Mouse (Mus musculus) macrophage (primary cell): ENCODE results near the gene Dnah10. TPM values are rescaled to one million over a fixed set of nuclear protein-coding genes. Genes with fewer than 3 reads are reported as not detected.

Experiments
- H3K27ac ChIP-seq: fragments of 350-480 bp; formaldehyde crosslinking; 2 replicates; pipeline ENCODE4 v1.9.0; 2021
- H3K36me3 ChIP-seq: fragments of 350-480 bp; formaldehyde crosslinking; 2 replicates; pipeline ENCODE4 v1.9.0; 2021; ENCODE audit errors: inconsistent target
- H3K4me3 ChIP-seq: fragments of 350-480 bp; formaldehyde crosslinking; 2 replicates; pipeline ENCODE4 v1.9.0; 2021; ENCODE audit errors: inconsistent target
- H3K79me2 ChIP-seq: fragments of 350-480 bp; formaldehyde crosslinking; 2 replicates; pipeline ENCODE4 v1.9.0; 2021; ENCODE audit errors: inconsistent target
- WGBS: methylation state at CpG from one replicate; pipeline ENCODE4 v1.1.7; 2026; ENCODE audit warnings: inconsistent platforms; ENCODE audit not compliant: missing documents; 5-methylcytosine and 5-hydroxymethylcytosine counted together
- polyA plus RNA-seq: library from polyadenylated mRNA; stranded (reverse); fragments of 250-400 nt; gene quantifications from 3 replicates; pipeline ENCODE4 v1.2.4, GENCODE M21; 2018; ENCODE audit warnings: inconsistent platforms

Gene Dnah10
- polyA plus RNA-seq, 1 experiment from 2014 or later, result not detected

GRCm38 (mm10) chr5:124862871-124863741, 138.2 kb downstream of the Dnah10 start:
- under 1% methylated on average over 63 of the region's 88 CpGs for WGBS
- H3K27ac ChIP-seq, result no peak overlapping the region

GRCm38 (mm10) chr5:124868981-124869380, 144.1 kb downstream of the Dnah10 start:
- Histone ChIP-seq H3K36me3 (no peaks in the 10 kb centered on the region), H3K4me3 (no peak overlapping the region), H3K27ac (no peak overlapping the region), H3K79me2 (peaks cover 26% of the 10 kb centered on the region; the same call in 1 of the 2 replicates)
- WGBS, result 56% methylated on average over 4 of the region's 4 CpGs

More at GRCm38 (mm10) chr5:124862871-124863741, 138.2 kb downstream of the Dnah10 start:
- Histone ChIP-seq H3K79me2 (peaks cover 5% of the 10 kb centered on the region; the same call in 1 of the 2 replicates), H3K4me3 (peak overlapping the region; percentile 19; the same call in 1 of the 2 replicates), H3K36me3 (no peaks in the 10 kb centered on the region)

DNA sequence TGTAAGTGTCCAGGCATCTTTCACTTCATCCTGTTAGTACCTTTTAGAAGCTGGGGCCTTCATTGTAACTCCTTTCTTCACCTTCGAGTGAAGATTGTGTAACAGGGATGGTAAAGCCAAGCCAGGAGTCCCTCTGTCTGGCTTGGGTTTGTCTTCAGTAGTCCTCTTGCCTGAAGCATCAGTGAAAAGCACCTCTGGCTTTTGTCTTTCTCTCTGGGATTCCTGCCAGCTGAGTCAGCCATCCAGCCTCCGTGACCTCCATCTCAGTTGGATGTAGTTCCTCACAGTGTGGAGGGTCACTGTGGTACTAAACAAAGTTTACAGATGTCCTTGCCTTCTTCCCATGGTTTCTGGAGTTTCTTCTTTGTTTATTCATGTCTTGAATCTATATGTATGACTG, 147.1 kb downstream of the Dnah10 start:
- Histone ChIP-seq H3K79me2 (peaks cover 26% of the 10 kb centered on the region; the same call in 1 of the 2 replicates), H3K36me3 (no peaks in the 10 kb centered on the region), H3K4me3 (no peak overlapping the region), H3K27ac (no peak overlapping the region)
- WGBS, result 88% methylated on average over 2 of the region's 2 CpGs

- Histone ChIP-seq H3K36me3 (no peaks in the 10 kb centered on the region), H3K27ac (no peak overlapping the region), H3K4me3 (no peak overlapping the region), H3K79me2 (peaks cover 21% of the 10 kb centered on the region; the same call in 1 of the 2 replicates)
- WGBS, result 20% methylated on average over 3 of the region's 3 CpGs
Observed at GRCm38 (mm10) chr5:124873096-124873495, 148.2 kb downstream of the Dnah10 start.

- 94% methylated on average over 6 of the region's 6 CpGs for WGBS
- Histone ChIP-seq H3K79me2 (peaks cover 21% of the 10 kb centered on the region; the same call in 1 of the 2 replicates), H3K36me3 (no peaks in the 10 kb centered on the region), H3K27ac (no peak overlapping the region), H3K4me3 (no peak overlapping the region)
Observed at GRCm38 (mm10) chr5:124873890-124874601, 149.2 kb downstream of the Dnah10 start.

DNA sequence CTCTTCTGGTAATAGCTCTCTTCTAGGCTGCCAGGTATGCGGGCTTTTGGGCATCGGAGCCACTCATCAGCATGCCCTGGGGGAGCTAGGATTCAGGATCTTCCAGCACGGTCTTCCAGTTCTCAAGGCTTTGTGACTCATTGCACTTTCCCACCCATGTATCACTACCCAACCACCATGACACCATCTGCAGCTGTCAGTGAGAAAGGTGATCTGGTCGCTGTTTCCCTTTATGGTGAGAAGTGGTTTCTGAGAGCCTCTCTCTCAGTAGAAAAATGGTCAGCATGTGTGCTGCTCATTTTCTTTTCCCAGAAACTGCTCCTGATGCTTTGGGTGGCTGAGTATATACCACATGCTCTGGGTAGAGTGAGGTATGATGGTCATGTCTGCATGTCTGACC, 154.4 kb downstream of the Dnah10 start:
- WGBS, result 96% methylated on average over 4 of the region's 4 CpGs
- Histone ChIP-seq H3K4me3 (no peak overlapping the region), H3K36me3 (no peaks in the 10 kb centered on the region), H3K27ac (no peak overlapping the region), H3K79me2 (no peaks in the 10 kb centered on the region)

DNA sequence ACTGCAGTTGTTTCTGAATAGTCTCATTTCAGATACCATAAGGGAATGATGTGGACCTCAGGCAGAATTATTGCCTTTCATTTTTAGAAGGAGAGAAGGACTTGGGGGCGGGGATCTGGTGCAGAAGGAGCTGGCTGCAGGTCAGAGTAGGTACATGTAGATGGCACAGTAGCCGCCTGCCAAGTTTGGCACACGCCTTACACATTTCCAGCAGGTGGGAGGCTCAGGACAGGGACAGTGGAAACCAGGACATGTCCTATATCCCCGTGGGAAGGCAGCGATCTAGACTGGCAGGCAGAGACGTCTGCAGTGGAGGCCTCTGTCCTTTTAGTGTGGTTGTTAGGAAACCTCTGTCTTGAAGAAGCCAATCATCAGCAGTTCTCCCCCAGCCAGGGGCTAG, 154.9 kb downstream of the Dnah10 start:
- Histone ChIP-seq H3K79me2 (no peaks in the 10 kb centered on the region), H3K4me3 (no peak overlapping the region), H3K36me3 (no peaks in the 10 kb centered on the region), H3K27ac (no peak overlapping the region)
- 97% methylated on average over 6 of the region's 6 CpGs for WGBS

GRCm38 (mm10) chr5:124883877-124884276, 159.0 kb downstream of the Dnah10 start:
- 98% methylated on average over 6 of the region's 6 CpGs for WGBS
- H3K36me3 ChIP-seq, result peaks cover 13% of the 10 kb centered on the region; the same call in 1 of the 2 replicates
- H3K4me3 ChIP-seq, result no peak overlapping the region

More at GRCm38 (mm10) chr5:124883877-124884276, 159.0 kb downstream of the Dnah10 start:
- no peaks in the 10 kb centered on the region for H3K79me2 ChIP-seq
- no peak overlapping the region for H3K27ac ChIP-seq

Other genes starting within 250 kb of the Dnah10 start
- gene Rilpl2, start 246.7 kb upstream of the Dnah10 start, polyA plus RNA-seq, result 47.7 to 134 TPM (median 74.0 TPM) in 3 replicates
- gene Snrnp35, start 242.0 kb upstream of the Dnah10 start, polyA plus RNA-seq, result 30.6 to 47.7 TPM (median 30.7 TPM) in 3 replicates
- 4.3 to 9.6 TPM (median 7.6 TPM) in 3 replicates for gene Rilpl1, start 193.7 kb upstream of the Dnah10 start, polyA plus RNA-seq
- gene Tmed2, start 184.4 kb upstream of the Dnah10 start, polyA plus RNA-seq, result 260 to 815 TPM (median 355 TPM) in 3 replicates
- 6.2 to 9.1 TPM (median 7.9 TPM) in 3 replicates for gene Ddx55, start 172.2 kb upstream of the Dnah10 start, polyA plus RNA-seq
- gene Eif2b1, start 146.0 kb upstream of the Dnah10 start, polyA plus RNA-seq, result 16.2 to 38.1 TPM (median 19.2 TPM) in 3 replicates
- gene Gtf2h3, start 145.9 kb upstream of the Dnah10 start, polyA plus RNA-seq, result 5.6 to 14.5 TPM (median 10.6 TPM) in 3 replicates
- gene Atp6v0a2, start 96.5 kb upstream of the Dnah10 start, polyA plus RNA-seq, result 14.2 to 23.3 TPM (median 18.9 TPM) in 3 replicates
- 0.12 TPM in 1 of 3 replicates, not detected in the others for gene Ccdc92, start 137.3 kb downstream of the Dnah10 start, polyA plus RNA-seq
- gene Zfp664, start 137.6 kb downstream of the Dnah10 start, polyA plus RNA-seq, result 16.3 to 23.3 TPM (median 19.9 TPM) in 3 replicates